Mouse (Mus musculus) thymus, postnatal 14 days (tissue): ENCODE data around the gene Rgr.

Experiments
- DNase-seq: peaks from one replicate; pipeline ENCODE4 v3.0.0; 2021

The Rgr gene

DNA sequence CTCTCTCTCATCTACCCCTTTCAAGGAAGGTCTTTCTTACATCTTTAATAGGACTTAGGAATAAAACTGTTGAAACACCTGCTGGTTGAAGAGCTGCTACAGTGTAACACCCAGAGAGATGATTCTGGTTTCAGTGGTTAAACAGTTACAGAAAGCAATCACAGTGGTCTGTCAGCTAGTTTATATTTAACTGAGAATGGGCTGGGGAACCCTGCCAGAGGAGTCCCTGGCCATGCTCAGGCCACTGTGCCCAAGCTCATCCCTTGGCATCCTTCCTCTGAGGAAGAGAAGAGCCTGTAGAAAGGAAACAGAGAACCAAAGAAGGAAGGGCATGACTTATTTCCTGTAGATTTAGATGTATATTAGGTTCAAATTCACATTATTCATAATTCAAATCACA, 59.0 kb downstream of the Rgr start:
- no peak for DNase-seq

DNA sequence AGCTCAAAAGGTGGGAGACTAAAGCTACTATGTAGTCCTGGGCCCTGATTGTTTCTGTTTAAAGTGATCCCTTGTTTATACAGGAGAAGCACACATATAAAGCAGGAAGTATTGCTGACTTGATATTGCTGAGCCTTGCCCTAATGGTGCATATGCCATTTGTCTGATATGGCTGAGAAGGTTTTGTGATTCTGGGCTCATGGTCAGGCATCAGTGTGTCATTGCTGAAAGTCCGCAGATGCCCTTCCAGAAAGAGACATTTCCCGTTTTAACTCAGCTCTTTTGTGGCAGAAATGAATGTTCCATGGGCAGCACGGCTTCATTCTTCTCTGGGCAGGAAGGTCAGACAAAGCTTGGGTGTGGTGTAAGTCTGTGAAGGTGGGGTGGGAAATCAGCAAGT, 63.1 kb downstream of the Rgr start:
- DNase-seq = no peak
